Mouse (Mus musculus) liver, embryonic 11.5 days (tissue): ENCODE results near the gene Ptprs. TPM values are rescaled to one million over a fixed set of nuclear protein-coding genes. Genes with fewer than 3 reads are reported as not detected.

ENCODE experiments used
- ATAC-seq: fragments of 200-750 bp; cut with Nextera tagmentation; replicated peaks from 2 replicates; pipeline ENCODE4 v1.8.0; 2017; ENCODE audit warnings: moderate number of reproducible peaks, mild to moderate bottlenecking, moderate TSS enrichment, moderate library complexity; ENCODE audit not compliant: low FRiP score
- DNase-seq: peaks from one replicate; pipeline ENCODE4 v3.0.0-alpha.2; 2017; ENCODE audit warnings: low spot score
- H3K27ac ChIP-seq: fragments of 300-500 bp; sonication (generic); 2 replicates; pipeline ENCODE4 v1.5.1; 2014; ENCODE audit warnings: mild to moderate bottlenecking, low read depth, low read length, control low read depth
- H3K27me3 ChIP-seq: fragments of 300-500 bp; sonication (generic); replicated peaks from 2 replicates; pipeline ENCODE4 v1.6.1; 2014; ENCODE audit warnings: low read length, mixed read lengths; ENCODE audit not compliant: control insufficient read depth, insufficient read depth
- H3K36me3 ChIP-seq: fragments of 300-500 bp; sonication (generic); 2 replicates; pipeline ENCODE4 v1.6.1; 2014; ENCODE audit warnings: mild to moderate bottlenecking, low read length, moderate library complexity, mixed read lengths; ENCODE audit not compliant: control insufficient read depth, insufficient read depth
- H3K4me1 ChIP-seq: fragments of 300-500 bp; sonication (generic); replicated peaks from 2 replicates; pipeline ENCODE4 v1.6.1; 2014; ENCODE audit warnings: low read length, mixed read lengths; ENCODE audit not compliant: control insufficient read depth, insufficient read depth
- H3K4me2 ChIP-seq: fragments of 300-500 bp; sonication (generic); 2 replicates; pipeline ENCODE4 v1.6.1; 2014; ENCODE audit warnings: mild to moderate bottlenecking, control low read depth, moderate library complexity
- H3K4me3 ChIP-seq: fragments of 300-500 bp; sonication (generic); 2 replicates; pipeline ENCODE4 v1.5.1; 2014; ENCODE audit warnings: low read depth, low read length, control low read depth
- H3K9ac ChIP-seq: fragments of 300-500 bp; sonication (generic); 2 replicates; pipeline ENCODE4 v1.6.1; 2014; ENCODE audit warnings: low read depth, low read length, control low read depth
- H3K9me3 ChIP-seq: fragments of 300-500 bp; sonication (generic); 2 replicates; pipeline ENCODE4 v1.6.1; 2016; ENCODE audit warnings: low read length, inconsistent platforms, mixed read lengths; ENCODE audit not compliant: control insufficient read depth
- WGBS: fragments of 180-500 bp; shearing (Covaris S2); extraction: QIAGEN DNeasy Blood & Tissue Kit; methylation state at CpG from one replicate; pipeline ENCODE4 v1.1.7; 2014; 5-methylcytosine and 5-hydroxymethylcytosine counted together
- polyA plus RNA-seq: library from polyadenylated mRNA; unstranded; fragments of >200 nt; fragmentation: Nextera tagmentation; extraction: Ambion mirVana; gene quantifications from 2 replicates; pipeline ENCODE4 v1.2.1, GENCODE M21; 2014

Gene Ptprs
- 33.4 and 39.8 TPM in 2 replicates for polyA plus RNA-seq

DNA sequence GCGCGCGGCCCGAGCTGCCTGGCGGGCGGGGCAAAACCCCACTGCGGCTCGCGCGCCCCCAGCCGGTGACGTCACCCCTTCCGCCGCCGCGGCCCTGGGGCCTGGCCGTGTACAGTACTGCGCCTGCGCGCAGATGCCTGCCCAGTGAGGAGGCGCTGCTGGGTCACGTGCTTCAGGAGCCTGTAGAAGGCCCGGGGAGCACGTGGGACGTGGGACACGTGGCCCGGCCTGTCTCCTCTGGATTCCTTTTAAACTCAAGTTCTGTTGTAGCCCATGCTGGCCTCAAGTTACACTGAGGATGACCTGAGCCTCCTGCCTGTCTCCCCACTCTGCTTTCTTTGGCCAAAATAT is at the start of gene Ptprs:
TSS of gene Ptprs (minus strand) at position 82 of the 351 bp plus-strand sequence.
- Histone ChIP-seq H3K27me3 (peaks cover 70% of the 10 kb centered on the region), H3K4me2 (peak within 1 kb of the TSS; percentile 87), H3K4me1 (peaks cover 45% of the 10 kb centered on the region), H3K36me3 (no peaks in the 10 kb centered on the region), H3K27ac (0 out of 2 replicates have a peak within 1 kb of the TSS, but pooled peaks have one; percentile 5), H3K9me3 (no peaks in the 10 kb centered on the region), H3K9ac (peak within 1 kb of the TSS; percentile 67), H3K4me3 (peak within 1 kb of the TSS; percentile 60)
- DNase-seq: peak; percentile 86
- WGBS: under 1% methylated on average over 27 of the region's 27 CpGs
- peak; percentile 75 for ATAC-seq

DNA sequence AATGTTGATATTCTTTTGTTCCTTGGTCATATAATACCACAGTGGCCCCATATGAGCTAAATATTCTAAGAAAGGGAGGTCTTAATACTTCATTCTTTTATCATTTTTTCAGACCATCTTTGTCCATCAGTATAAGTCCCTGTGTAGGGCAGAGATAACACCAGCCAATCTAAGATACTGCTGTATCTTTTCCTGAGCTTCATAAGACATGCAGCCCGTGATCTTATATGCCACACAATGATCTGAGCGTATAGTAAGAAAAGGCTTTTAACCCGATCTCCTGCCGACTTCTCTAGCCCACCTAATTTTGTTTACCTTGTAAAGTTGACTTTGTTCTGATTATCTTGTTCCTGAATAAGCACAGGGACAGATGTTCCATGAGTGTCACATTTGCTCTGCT is 48.7 kb upstream of the Ptprs start:
- WGBS: 57% methylated on average over 4 of the region's 4 CpGs
- H3K9ac ChIP-seq: no peak overlapping the region
- H3K27ac ChIP-seq: no peak overlapping the region
- ATAC-seq (no peak), DNase-seq (no peak)
- H3K27me3 ChIP-seq: no peaks in the 10 kb centered on the region
- H3K4me1 ChIP-seq: no peaks in the 10 kb centered on the region
- H3K4me3 ChIP-seq: no peak overlapping the region
- H3K4me2 ChIP-seq: no peak overlapping the region
- no peaks in the 10 kb centered on the region for H3K9me3 ChIP-seq
- H3K36me3 ChIP-seq: no peaks in the 10 kb centered on the region

DNA sequence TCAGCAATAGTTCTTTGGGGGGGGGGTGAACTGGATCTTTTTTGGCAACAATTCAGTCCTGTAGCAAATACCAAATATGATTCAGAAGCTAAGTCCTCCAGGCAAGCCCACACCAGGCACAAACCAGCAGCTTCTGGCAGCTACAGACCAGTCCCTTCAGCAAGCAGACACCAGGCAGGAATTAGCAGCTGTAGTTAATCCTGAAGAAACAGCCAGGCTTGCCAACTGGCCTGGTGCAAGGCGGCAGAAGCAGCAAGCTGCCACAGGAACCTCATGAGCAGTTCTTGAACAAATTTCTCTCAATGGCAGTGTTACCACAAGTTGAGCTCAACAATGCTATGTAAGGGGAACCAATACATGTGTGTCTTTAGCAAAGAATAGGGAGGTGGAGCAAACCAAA is 46.5 kb upstream of the Ptprs start:
- H3K9me3 ChIP-seq: no peaks in the 10 kb centered on the region
- H3K27ac ChIP-seq: no peak overlapping the region
- ATAC-seq (no peak), DNase-seq (no peak)
- H3K4me2 ChIP-seq: no peak overlapping the region
- no peaks in the 10 kb centered on the region for H3K27me3 ChIP-seq
- WGBS: 65% methylated on average over 1 of the region's 1 CpGs
- H3K36me3 ChIP-seq: no peaks in the 10 kb centered on the region
- no peak overlapping the region for H3K4me3 ChIP-seq
- H3K9ac ChIP-seq: no peak overlapping the region
- no peaks in the 10 kb centered on the region for H3K4me1 ChIP-seq

DNA sequence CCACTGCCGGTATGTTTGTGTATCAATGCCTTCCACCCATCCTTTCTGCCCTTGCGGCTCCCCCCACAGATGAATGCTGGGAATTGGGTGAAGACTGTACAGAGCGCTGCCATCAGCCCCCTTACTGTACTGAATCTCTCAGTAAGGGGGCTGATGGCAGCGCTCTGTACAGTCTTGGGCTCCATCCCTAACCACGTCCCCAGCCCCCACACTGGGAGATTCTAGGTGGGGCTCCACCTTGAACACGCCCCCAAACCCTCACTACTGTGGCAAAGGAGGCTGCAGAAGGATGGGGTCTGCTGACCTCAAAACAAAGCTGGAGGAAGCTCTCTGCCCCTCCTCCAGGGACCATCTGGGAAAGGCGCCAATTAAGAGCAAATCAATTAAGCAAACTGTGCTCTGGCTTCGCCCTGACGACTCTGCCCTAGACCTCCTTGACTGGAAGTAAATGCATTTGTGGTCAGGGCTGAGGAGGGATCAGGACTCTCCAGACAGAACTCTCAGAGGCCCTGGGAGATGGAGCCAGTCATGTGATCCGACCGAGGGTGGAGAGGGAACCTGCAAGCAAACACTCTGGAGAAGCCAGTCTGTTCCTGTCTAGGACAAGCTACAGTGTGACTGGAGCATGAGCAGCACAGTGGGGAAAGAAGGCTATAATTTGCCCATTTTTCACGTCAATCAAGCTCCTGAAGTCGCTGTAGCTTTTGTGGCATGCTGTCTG is 39.6 kb upstream of the Ptprs start:
- Histone ChIP-seq H3K4me3 (no peak overlapping the region), H3K27ac (no peak overlapping the region), H3K4me1 (no peaks in the 10 kb centered on the region; the same call in 1 of the 2 replicates), H3K36me3 (no peaks in the 10 kb centered on the region), H3K27me3 (peaks cover 50% of the 10 kb centered on the region), H3K9me3 (peaks cover 3% of the 10 kb centered on the region; the same call in 1 of the 2 replicates), H3K9ac (no peak overlapping the region), H3K4me2 (no peak overlapping the region)
- ATAC-seq (no peak; the same call in 1 of the 2 replicates), DNase-seq (no peak)
- WGBS: 11% methylated on average over 13 of the region's 13 CpGs

DNA sequence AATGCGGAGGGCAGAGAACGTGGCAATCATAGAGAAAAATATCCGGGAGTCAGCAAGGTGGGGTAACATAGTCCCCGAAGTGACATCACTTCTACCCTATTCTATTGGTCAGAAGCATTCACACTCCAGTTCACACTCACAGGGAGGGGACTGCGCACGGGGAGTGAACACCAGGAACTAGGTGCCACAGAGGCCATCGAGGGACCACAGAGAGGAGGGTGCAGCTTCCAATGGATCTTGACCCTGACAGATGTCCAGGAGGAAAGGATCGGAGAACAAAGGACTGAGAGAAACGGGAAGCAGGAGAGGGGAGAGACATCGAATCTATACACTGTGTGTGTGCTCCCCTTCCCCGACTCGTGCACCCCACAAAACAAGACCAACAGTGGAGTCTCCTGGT is 38.6 kb upstream of the Ptprs start:
- Histone ChIP-seq H3K4me3 (no peak overlapping the region), H3K36me3 (no peaks in the 10 kb centered on the region), H3K4me2 (no peak overlapping the region), H3K9ac (no peak overlapping the region), H3K27ac (no peak overlapping the region), H3K9me3 (peaks cover 3% of the 10 kb centered on the region; the same call in 1 of the 2 replicates), H3K27me3 (peaks cover 59% of the 10 kb centered on the region), H3K4me1 (no peaks in the 10 kb centered on the region; the same call in none of the 2 replicates)
- WGBS: 49% methylated on average over 12 of the region's 12 CpGs
- no peak for DNase-seq
- no peak for ATAC-seq

DNA sequence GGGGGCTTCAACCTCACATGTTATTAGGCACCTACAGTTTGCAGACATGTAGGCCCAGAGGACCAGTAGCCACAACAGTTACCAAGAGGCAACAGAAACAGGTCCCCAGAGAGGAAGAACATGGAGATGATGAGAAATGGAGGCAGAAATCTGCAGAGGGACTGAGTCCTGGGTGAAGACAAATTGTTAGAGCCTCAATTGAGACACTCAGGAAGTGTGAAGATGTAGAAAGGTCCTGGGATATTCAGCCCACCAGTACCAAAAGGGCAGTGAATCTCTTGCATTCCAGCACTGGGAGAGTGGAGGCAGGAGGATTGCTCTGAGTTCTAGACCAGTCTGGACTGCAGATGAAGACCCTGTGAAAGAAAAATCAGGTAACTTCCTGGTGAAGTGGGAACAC is 38.0 kb upstream of the Ptprs start:
- Histone ChIP-seq H3K36me3 (no peaks in the 10 kb centered on the region), H3K4me1 (no peaks in the 10 kb centered on the region; the same call in none of the 2 replicates), H3K27me3 (peaks cover 65% of the 10 kb centered on the region), H3K4me3 (no peak overlapping the region), H3K9ac (no peak overlapping the region), H3K9me3 (peaks cover 3% of the 10 kb centered on the region; the same call in 1 of the 2 replicates), H3K27ac (no peak overlapping the region), H3K4me2 (no peak overlapping the region)
- no peak for DNase-seq
- no peak for ATAC-seq

DNA sequence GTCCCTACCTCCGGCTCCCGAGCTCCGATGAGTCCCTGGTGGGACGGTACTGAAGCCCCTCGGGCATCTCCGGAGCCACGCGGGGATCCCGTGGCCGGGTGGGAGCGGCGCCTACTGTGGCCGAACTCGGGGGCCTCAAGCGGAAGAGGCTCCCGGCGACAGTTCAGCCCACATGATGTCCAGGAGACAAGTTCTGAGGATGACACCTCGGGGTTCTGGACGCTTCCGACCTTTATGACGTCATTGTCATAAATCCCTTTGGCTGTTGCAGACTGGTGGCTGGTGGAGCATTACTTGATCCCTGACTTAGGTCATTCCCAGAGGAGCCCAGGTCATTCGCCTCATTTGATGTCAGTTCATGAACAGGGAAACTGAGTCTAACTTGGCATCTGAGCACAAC is 36.0 kb upstream of the Ptprs start, which contains the start of gene Znrf4:
TSS of gene Znrf4 (minus strand) at position 122 of the 400 bp plus-strand sequence.
- 57% methylated on average over 22 of the region's 22 CpGs for WGBS
- peaks cover 6% of the 10 kb centered on the region for H3K4me1 ChIP-seq
- no peak within 1 kb of the TSS for H3K9ac ChIP-seq
- H3K27me3 ChIP-seq: peaks cover 75% of the 10 kb centered on the region
- peak within 1 kb of the TSS; percentile 45 for H3K4me2 ChIP-seq
- DNase-seq (no peak), ATAC-seq (no peak)
- H3K36me3 ChIP-seq: no peaks in the 10 kb centered on the region
- H3K4me3 ChIP-seq: peak within 1 kb of the TSS; percentile 29
- peaks cover 3% of the 10 kb centered on the region; the same call in 1 of the 2 replicates for H3K9me3 ChIP-seq
- H3K27ac ChIP-seq: no peak within 1 kb of the TSS

DNA sequence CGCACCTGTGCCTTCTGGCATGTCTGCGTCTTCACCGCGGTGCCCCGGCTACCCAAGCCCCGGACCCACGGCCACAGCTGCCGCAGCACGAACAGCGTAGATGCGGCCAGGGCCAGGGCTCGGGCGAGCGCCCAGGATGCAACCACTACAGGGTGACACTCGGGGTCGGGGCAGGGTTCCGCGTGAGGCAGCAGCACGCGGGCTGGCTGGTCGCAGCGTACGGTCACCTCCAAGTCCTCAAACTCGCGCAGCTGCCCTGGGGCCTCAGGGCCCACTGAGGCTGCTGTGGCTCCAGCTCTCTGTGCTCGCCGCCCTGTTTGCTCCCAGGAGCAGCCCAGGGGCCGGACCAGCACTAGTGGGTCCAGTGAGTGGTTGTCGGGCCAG is 35.4 kb upstream of the Ptprs start:
- Histone ChIP-seq H3K4me3 (peak overlapping the region; percentile 29; the same call in 1 of the 2 replicates), H3K4me1 (peaks cover 8% of the 10 kb centered on the region), H3K36me3 (no peaks in the 10 kb centered on the region), H3K9me3 (peaks cover 3% of the 10 kb centered on the region; the same call in 1 of the 2 replicates), H3K9ac (no peak overlapping the region), H3K4me2 (peak overlapping the region; percentile 45), H3K27ac (no peak overlapping the region), H3K27me3 (peaks cover 75% of the 10 kb centered on the region)
- WGBS: 25% methylated on average over 29 of the region's 29 CpGs
- no peak for ATAC-seq
- DNase-seq: no peak
